Comparison of ENCODE assay signal across 9 mouse cellular contexts in the genomic region with DNA sequence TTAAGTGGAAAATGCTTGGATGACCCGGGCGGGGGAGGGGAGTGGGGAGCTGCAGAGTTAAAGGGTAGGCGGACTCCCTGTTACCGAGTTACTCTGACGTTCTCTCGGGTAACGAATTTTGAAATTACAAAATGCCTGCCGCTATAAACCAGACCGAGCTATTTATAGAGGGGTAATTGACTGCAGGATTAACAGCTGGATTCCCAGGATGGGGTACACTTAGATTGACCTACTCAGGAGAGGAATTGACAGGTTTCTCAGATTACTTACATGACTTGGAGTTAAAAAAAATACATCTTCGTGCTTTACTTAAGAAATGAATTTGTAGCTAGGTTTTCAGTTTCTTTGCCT. TPM values are rescaled to one million over a fixed set of nuclear protein-coding genes. Genes with fewer than 3 reads are reported as not detected.
DNase-seq lines count a peak whose midpoint lies in the region; ATAC-seq and TF ChIP-seq lines count a peak whose summit lies in the region.
"Had no signal": no experiment of that assay in that cellular context is flagged by ENCODE, and none has a peak within 500 bp of the region (broad histone marks: within the 10 kb centered on the region; RNA-seq: fewer than 3 reads in every experiment).

No protein-coding gene starts in this region.

- no peak for ATAC-seq in G1E (ENCODE audit: extremely low read depth, insufficient number of reproducible peaks, low FRiP score, poor library complexity, severe bottlenecking)
- no peak for ATAC-seq in heart, embryonic 15.5 days (replicated peaks; ENCODE audit: insufficient number of reproducible peaks, insufficient read depth, low FRiP score, low read depth)

- peaks cover 38% of the 10 kb centered on the region for H3K36me3 ChIP-seq in heart, embryonic 10.5 days
- H3K36me3 ChIP-seq in G1E (replicated peaks) (peaks cover 62% of the 10 kb centered on the region), macrophage (ENCODE audit: inconsistent target) (peaks cover 36% of the 10 kb centered on the region)
- H3K36me3 ChIP-seq in heart, embryonic 15.5 days, result peaks cover 24% of the 10 kb centered on the region

- H3K4me2 ChIP-seq in heart, embryonic 15.5 days, result peak overlapping the region; percentile 66

- peak overlapping the region; percentile 90 for H3K4me3 ChIP-seq in heart, embryonic 10.5 days
- H3K4me3 ChIP-seq in G1E (ENCODE audit: low read depth, low read length), result peak overlapping the region; percentile 82
- peak overlapping the region; percentile 93 for H3K4me3 ChIP-seq in heart, embryonic 15.5 days
- H3K4me3 ChIP-seq in macrophage (ENCODE audit: inconsistent target), result peak overlapping the region; percentile 62

- peaks cover 53% of the 10 kb centered on the region for H3K79me2 ChIP-seq in macrophage (ENCODE audit: inconsistent target)

- WGBS in heart, embryonic 10.5 days, result 0% methylated on average over 10 of the region's 10 CpGs
- 0% methylated on average over 10 of the region's 10 CpGs for WGBS in heart, embryonic 15.5 days
- 0% methylated on average over 4 of the region's 10 CpGs for WGBS in macrophage (ENCODE audit: missing documents)

- H3K27me3 ChIP-seq in heart, embryonic 10.5 days (ENCODE audit: insufficient read depth, poor library complexity, severe bottlenecking), result no peaks in the 10 kb centered on the region
- H3K27me3 ChIP-seq in G1E (ENCODE audit: insufficient read depth, low read length), result no peaks in the 10 kb centered on the region
- H3K27me3 ChIP-seq in heart, embryonic 15.5 days, result no peaks in the 10 kb centered on the region

- H3K9me3 ChIP-seq in heart, embryonic 10.5 days, result no peaks in the 10 kb centered on the region
- H3K9me3 ChIP-seq in G1E (replicated peaks), result peaks cover 6% of the 10 kb centered on the region; the same call in 1 of the 2 replicates
- no peaks in the 10 kb centered on the region for H3K9me3 ChIP-seq in heart, embryonic 15.5 days (replicated peaks)

- H3K27ac ChIP-seq in heart, embryonic 10.5 days, result peak overlapping the region; percentile 99
- peak overlapping the region; percentile 97 for H3K27ac ChIP-seq in heart, embryonic 15.5 days
- H3K27ac ChIP-seq in macrophage, result peak overlapping the region; percentile 52

- H3K4me1 ChIP-seq in heart, embryonic 10.5 days, result 0 out of 2 replicates have a peak, but pooled peaks cover 3% of the 10 kb centered on the region
- H3K4me1 ChIP-seq in G1E (ENCODE audit: insufficient read depth, low read depth, low read length), result peaks cover 18% of the 10 kb centered on the region
- H3K4me1 ChIP-seq in heart, embryonic 15.5 days (replicated peaks), result peaks cover 12% of the 10 kb centered on the region

- no peak for TF ChIP-seq CTCF in G1E (IDR thresholded peaks at IDR 0.05; ENCODE audit: low read depth, low read length)

- intact Hi-C loops in heart, postnatal 36 days (cut with DNase I), result loop anchor here (5.0 kb wide), 1 partner anchor 201 kb away; the partner anchor contains the start of gene Atp5g2
- intact Hi-C loops in left cerebral cortex, postnatal 4 days (cut with DNase I), result no loop called here

- no peak for DNase-seq in heart, embryonic 10.5 days (ENCODE audit: low spot score)
- DNase-seq in heart, postnatal 36 days, result no peak
- DNase-seq in G1E (ENCODE audit: low spot score), result no peak
- no peak for DNase-seq in left cerebral cortex, postnatal 4 days
- no peak for DNase-seq in urinary bladder, adult 18-20 months (ENCODE audit: low spot score in 2 of 2)
- no peak for DNase-seq in right cerebral cortex, adult 18-20 months

- H3K9ac ChIP-seq in heart, embryonic 15.5 days, result peak overlapping the region; percentile 90

RNA-seq across cellular contexts. Expression of gene Pcbp2, which starts 0.9 kb away (rescaled TPM):
- 143 and 183 TPM in 2 replicates for polyA plus RNA-seq in heart, embryonic 10.5 days (2016; fragmentation: Nextera tagmentation; extraction: Ambion mirVana)
- total RNA-seq in heart, postnatal 36 days (2021), result 100 to 1,000 TPM; 482 to 500 TPM
- total RNA-seq in G1E (2014; fragmentation: Nextera tagmentation) (1,640 and 1,748 TPM in 2 replicates), G1E (2017) (202 and 214 TPM in 2 replicates)
- polyA plus RNA-seq in G1E (2012) (660 and 876 TPM in 2 replicates), macrophage (2018) (469 to 548 TPM (median 534 TPM) in 3 replicates)
- polyA plus RNA-seq in heart, embryonic 15.5 days (2015; fragmentation: Nextera tagmentation; extraction: Ambion mirVana), result 130 and 139 TPM in 2 replicates
- 100 to 1,000 TPM; 282 to 698 (median 421) TPM for total RNA-seq in macrophage (2018; cell fraction: chromatin; rRNA removed)
- total RNA-seq in macrophage (2018; cell fraction: cytosol; rRNA removed), result 100 to 1,000 TPM; 519 to 726 (median 593) TPM
- total RNA-seq in macrophage (2018; cell fraction: nucleus; rRNA removed), result 100 to 1,000 TPM; 274 to 476 (median 355) TPM
- total RNA-seq in left cerebral cortex, postnatal 4 days (2021), result 100 to 1,000 TPM; 546 to 548 TPM

RNA-seq across cellular contexts. Expression of gene Prr13, which starts 12.4 kb away (rescaled TPM):
- 82.8 and 101 TPM in 2 replicates for polyA plus RNA-seq in heart, embryonic 10.5 days (2016; fragmentation: Nextera tagmentation; extraction: Ambion mirVana)
- 10 to 100 TPM; 19.4 to 26.1 TPM for total RNA-seq in heart, postnatal 36 days (2021)
- total RNA-seq in G1E (2014; fragmentation: Nextera tagmentation) (78.6 and 94.0 TPM in 2 replicates), G1E (2017) (84.1 and 86.0 TPM in 2 replicates)
- polyA plus RNA-seq in G1E (2012) (122 and 254 TPM in 2 replicates), macrophage (2018) (149 to 380 TPM (median 236 TPM) in 3 replicates)
- polyA plus RNA-seq in heart, embryonic 15.5 days (2015; fragmentation: Nextera tagmentation; extraction: Ambion mirVana), result 87.9 and 91.2 TPM in 2 replicates
- 10 to 100 TPM; 28.8 to 99.2 (median 50.4) TPM for total RNA-seq in macrophage (2018; cell fraction: chromatin; rRNA removed)
- total RNA-seq in macrophage (2018; cell fraction: cytosol; rRNA removed), result 100 to 1,000 TPM; 206 to 293 (median 246) TPM
- 100 to 1,000 TPM in 18 of 26 experiments, 10 to 100 TPM in 8; 71.4 to 195 (median 119) TPM for total RNA-seq in macrophage (2018; cell fraction: nucleus; rRNA removed)
- 10 to 100 TPM; 18.6 to 20.0 TPM for total RNA-seq in left cerebral cortex, postnatal 4 days (2021)

RNA-seq across cellular contexts. Expression of gene Amhr2, which starts 26.1 kb away (rescaled TPM):
- polyA plus RNA-seq in heart, embryonic 10.5 days (2016; fragmentation: Nextera tagmentation; extraction: Ambion mirVana), result 1.6 and 2.4 TPM in 2 replicates
- under 1 TPM; 0.16 to 0.78 TPM for total RNA-seq in heart, postnatal 36 days (2021)
- total RNA-seq in G1E (2014; fragmentation: Nextera tagmentation), result not detected in 2 replicates
- not detected in 2 replicates for total RNA-seq in G1E (2017)
- not detected in 2 replicates for polyA plus RNA-seq in G1E (2012)
- 4.9 and 5.7 TPM in 2 replicates for polyA plus RNA-seq in heart, embryonic 15.5 days (2015; fragmentation: Nextera tagmentation; extraction: Ambion mirVana)
- 1 to 10 TPM in 1 of 26 experiments, under 1 TPM in 5, not detected in 20; 0.35 to 3.0 (median 0.71) TPM for total RNA-seq in macrophage (2018; cell fraction: chromatin; rRNA removed)
- under 1 TPM in 1 of 26 experiments, not detected in 25; 0.10 TPM for total RNA-seq in macrophage (2018; cell fraction: cytosol; rRNA removed)
- total RNA-seq in macrophage (2018; cell fraction: nucleus; rRNA removed), result 1 to 10 TPM in 1 of 26 experiments, under 1 TPM in 7, not detected in 18; 0.26 to 1.1 (median 0.40) TPM
- polyA plus RNA-seq in macrophage (2018), result 0.07 TPM in 1 of 3 replicates, not detected in the others
- 1 to 10 TPM in 1 of 2 experiments, under 1 TPM in 1; 0.93 to 1.4 TPM for total RNA-seq in left cerebral cortex, postnatal 4 days (2021)

RNA-seq across cellular contexts. Expression of gene Gm10337, which starts 32.3 kb away (rescaled TPM):
- polyA plus RNA-seq in heart, embryonic 10.5 days (2016; fragmentation: Nextera tagmentation; extraction: Ambion mirVana), result not detected in 2 replicates
- not detected for total RNA-seq in heart, postnatal 36 days (2021)
- total RNA-seq in G1E (2014; fragmentation: Nextera tagmentation) (28.7 TPM in 1 of 2 replicates, not detected in the other), G1E (2017) (not detected in 2 replicates)
- polyA plus RNA-seq in G1E (2012) (not detected in 2 replicates), macrophage (2018) (not detected in 3 replicates)
- polyA plus RNA-seq in heart, embryonic 15.5 days (2015; fragmentation: Nextera tagmentation; extraction: Ambion mirVana), result 2.0 and 2.6 TPM in 2 replicates
- not detected for total RNA-seq in macrophage (2018; cell fraction: chromatin; rRNA removed)
- not detected for total RNA-seq in macrophage (2018; cell fraction: cytosol; rRNA removed)
- total RNA-seq in macrophage (2018; cell fraction: nucleus; rRNA removed), result not detected
- not detected for total RNA-seq in left cerebral cortex, postnatal 4 days (2021)
- total RNA-seq: layer of hippocampus, adult 18-20 months had no signal

RNA-seq across cellular contexts. Expression of gene Map3k12, which starts 45.6 kb away (rescaled TPM):
- 17.9 and 19.7 TPM in 2 replicates for polyA plus RNA-seq in heart, embryonic 10.5 days (2016; fragmentation: Nextera tagmentation; extraction: Ambion mirVana)
- total RNA-seq in heart, postnatal 36 days (2021), result 1 to 10 TPM; 3.5 to 3.6 TPM
- total RNA-seq in G1E (2014; fragmentation: Nextera tagmentation) (0.75 and 1.4 TPM in 2 replicates), G1E (2017) (1.9 TPM in 2 replicates)
- polyA plus RNA-seq in G1E (2012) (0.60 and 0.72 TPM in 2 replicates), macrophage (2018) (4.7 to 7.1 TPM (median 5.2 TPM) in 3 replicates)
- 9.8 and 13.1 TPM in 2 replicates for polyA plus RNA-seq in heart, embryonic 15.5 days (2015; fragmentation: Nextera tagmentation; extraction: Ambion mirVana)
- 10 to 100 TPM in 17 of 26 experiments, 1 to 10 TPM in 9; 1.8 to 34.0 (median 13.6) TPM for total RNA-seq in macrophage (2018; cell fraction: chromatin; rRNA removed)
- 1 to 10 TPM; 1.7 to 7.0 (median 5.0) TPM for total RNA-seq in macrophage (2018; cell fraction: cytosol; rRNA removed)
- 10 to 100 TPM in 11 of 26 experiments, 1 to 10 TPM in 15; 2.0 to 26.8 (median 9.3) TPM for total RNA-seq in macrophage (2018; cell fraction: nucleus; rRNA removed)
- total RNA-seq in left cerebral cortex, postnatal 4 days (2021), result 10 to 100 TPM; 90.1 to 93.0 TPM
